Mouse (Mus musculus): ENCODE data around the gene Bean1. TPM values are rescaled to one million over a fixed set of nuclear protein-coding genes. Genes with fewer than 3 reads are reported as not detected.

The Bean1 gene
- 30.2 and 33.8 TPM in 2 replicates for polyA plus RNA-seq (2012; rRNA removed)

GRCm38 (mm10) chr8:104170118-104171049 lies at the start of gene Bean1:
Gene Bean1 (plus strand): TSS chr8:104170442.

GRCm38 (mm10) chr8:104248276-104248675 lies 78.0 kb downstream of the Bean1 start, which contains the start of gene Tk2:
Gene Tk2 (minus strand): TSS chr8:104248558.

GRCm38 (mm10) chr8:104250439-104251367 lies 80.5 kb downstream of the Bean1 start, which contains the start of gene Cklf:
Gene Cklf (plus strand): TSS chr8:104250861.

Other genes starting within 250 kb of the Bean1 start
- gene Cdh5, start 68.8 kb upstream of the Bean1 start, polyA plus RNA-seq (2012; rRNA removed): 49.1 and 57.5 TPM in 2 replicates
- gene Tk2, start 78.1 kb downstream of the Bean1 start, polyA plus RNA-seq (2012; rRNA removed): 35.1 and 35.8 TPM in 2 replicates
- 8.8 and 14.4 TPM in 2 replicates for gene Cklf, start 80.4 kb downstream of the Bean1 start, polyA plus RNA-seq (2012; rRNA removed)
- gene Cmtm2a, start 122.7 kb downstream of the Bean1 start, polyA plus RNA-seq (2012; rRNA removed): 3.2 and 4.2 TPM in 2 replicates
- 1.3 and 2.6 TPM in 2 replicates for gene Gm45711, start 139.6 kb downstream of the Bean1 start, polyA plus RNA-seq (2012; rRNA removed)
- 0.07 and 0.14 TPM in 2 replicates for gene Cmtm1, start 139.7 kb downstream of the Bean1 start, polyA plus RNA-seq (2012; rRNA removed)
- not detected in 2 replicates for gene Gm11020, start 151.1 kb downstream of the Bean1 start, polyA plus RNA-seq (2012; rRNA removed)
- gene Cmtm2b, start 151.8 kb downstream of the Bean1 start, polyA plus RNA-seq (2012; rRNA removed): 0.19 TPM in 1 of 2 replicates, not detected in the other
- 554 and 599 TPM in 2 replicates for gene Cmtm3, start 169.0 kb downstream of the Bean1 start, polyA plus RNA-seq (2012; rRNA removed)
- gene Cmtm4, start 225.4 kb downstream of the Bean1 start, polyA plus RNA-seq (2012; rRNA removed): 18.6 and 19.0 TPM in 2 replicates